Mouse (Mus musculus) lung, postnatal 0 days (tissue): Measurements from ENCODE around the gene Sh3pxd2a. TPM values are rescaled to one million over a fixed set of nuclear protein-coding genes. Genes with fewer than 3 reads are reported as not detected.

Source experiments
- ATAC-seq: fragments of 200-750 bp; cut with Nextera tagmentation; 2 replicates; pipeline ENCODE4 v1.8.0; 2017; ENCODE audit warnings: moderate library complexity
- DNase-seq: peaks from one replicate; pipeline ENCODE4 v3.0.0-alpha.2; 2016; ENCODE audit warnings: low spot score
- H3K27ac ChIP-seq: fragments of 300-500 bp; sonication (generic); 2 replicates; pipeline ENCODE4 v1.5.1; 2014; ENCODE audit warnings: antibody characterized with exemption, mild to moderate bottlenecking, low read length, mixed read lengths
- H3K27me3 ChIP-seq: fragments of 300-500 bp; sonication (generic); replicated peaks from 2 replicates; pipeline ENCODE4 v1.6.1; 2014; ENCODE audit warnings: low read length, mixed read lengths; ENCODE audit not compliant: insufficient read depth
- H3K36me3 ChIP-seq: fragments of 300-500 bp; sonication (generic); 2 replicates; pipeline ENCODE4 v1.6.1; 2014; ENCODE audit warnings: low read length, mixed read lengths; ENCODE audit not compliant: insufficient read depth
- H3K4me1 ChIP-seq: fragments of 300-500 bp; sonication (generic); 2 replicates; pipeline ENCODE4 v1.6.1; 2014; ENCODE audit warnings: antibody characterized with exemption, low read depth, low read length, mixed read lengths; ENCODE audit not compliant: insufficient read depth
- H3K4me2 ChIP-seq: fragments of 300-500 bp; sonication (generic); replicated peaks from 2 replicates; pipeline ENCODE4 v1.6.1; 2014; ENCODE audit warnings: low read depth, mild to moderate bottlenecking, low read length, moderate library complexity, mixed read lengths
- H3K4me3 ChIP-seq: fragments of 300-500 bp; sonication (generic); 2 replicates; pipeline ENCODE4 v1.5.1; 2014; ENCODE audit warnings: low read depth, low read length
- H3K9ac ChIP-seq: fragments of 300-500 bp; sonication (generic); replicated peaks from 2 replicates; pipeline ENCODE4 v1.6.1; 2014; ENCODE audit warnings: low read depth, mild to moderate bottlenecking
- H3K9me3 ChIP-seq: fragments of 300-500 bp; sonication (generic); 2 replicates; pipeline ENCODE4 v1.6.1; 2016; ENCODE audit warnings: low read length, mixed read lengths
- CTCF ChIP-seq: IDR thresholded peaks from 2 replicates; pipeline ENCODE4 v1.5.1; 2016; ENCODE audit warnings: antibody characterized with exemption, mild to moderate bottlenecking
- EP300 ChIP-seq: IDR thresholded peaks from 2 replicates; pipeline ENCODE4 v1.6.1; 2016; ENCODE audit warnings: antibody characterized with exemption, mild to moderate bottlenecking, control low read depth
- WGBS: fragments of 180-500 bp; shearing (Covaris S2); extraction: QIAGEN DNeasy Blood & Tissue Kit; methylation state at CpG from one replicate; pipeline ENCODE4 v1.1.7; 2014; 5-methylcytosine and 5-hydroxymethylcytosine counted together
- polyA plus RNA-seq: library from polyadenylated mRNA; unstranded; fragments of >200 nt; fragmentation: Nextera tagmentation; extraction: Ambion mirVana; gene quantifications from 2 replicates; pipeline ENCODE4 v1.2.1, GENCODE M21; 2015

The Sh3pxd2a gene
- polyA plus RNA-seq, 1 experiment from 2014 or later = 5.6 TPM

DNA sequence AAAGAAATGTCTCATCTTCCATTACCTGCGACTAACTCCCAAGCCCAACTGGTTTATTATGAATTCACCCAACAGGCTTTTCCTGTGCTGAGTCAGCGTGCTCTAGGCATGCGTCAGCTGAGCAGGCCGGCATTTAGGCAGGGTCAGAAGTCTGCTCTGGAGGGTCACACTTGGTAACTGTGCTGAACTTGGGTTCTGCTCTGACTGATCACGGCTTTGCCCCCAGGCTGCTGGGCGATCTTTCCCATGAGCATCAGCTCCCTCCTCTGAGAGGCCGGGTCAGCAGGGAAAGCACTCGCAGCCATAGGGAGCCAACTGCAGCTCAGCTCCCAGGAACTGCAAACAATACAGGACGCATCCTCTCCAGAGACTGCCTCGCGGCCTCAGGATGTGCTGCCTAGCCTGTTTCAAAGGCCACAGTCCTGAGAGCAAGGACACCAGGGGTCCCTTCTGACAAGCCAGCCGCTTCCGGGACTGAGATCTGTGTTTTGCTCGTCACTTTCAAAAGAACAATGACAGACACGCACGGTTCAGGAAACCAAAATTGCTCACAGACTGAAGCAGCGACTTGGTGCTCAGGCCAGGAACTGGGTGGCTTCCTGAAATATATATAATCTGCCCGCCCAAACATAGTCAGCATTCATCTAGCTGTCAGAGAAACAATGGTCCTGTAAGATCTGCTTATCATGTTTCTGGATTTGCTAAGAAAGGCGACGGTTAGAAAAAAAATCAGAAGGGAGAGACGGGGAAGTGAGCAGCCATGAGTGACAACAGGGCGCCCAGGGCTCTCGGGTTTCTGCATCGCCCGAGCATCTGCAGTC, 46.5 kb upstream of the Sh3pxd2a start:
- ATAC-seq = peak; percentile 57
- no peak overlapping the region for H3K4me3 ChIP-seq
- peak overlapping the region; percentile 84 for H3K27ac ChIP-seq
- no peaks in the 10 kb centered on the region for H3K9me3 ChIP-seq
- 39% methylated on average over 25 of the region's 25 CpGs for WGBS
- H3K36me3 ChIP-seq = no peaks in the 10 kb centered on the region
- no peaks in the 10 kb centered on the region for H3K27me3 ChIP-seq
- TF ChIP-seq EP300 = peak; percentile 96
- peak; percentile 20 for TF ChIP-seq CTCF
- DNase-seq = peak; percentile 79
- H3K4me1 ChIP-seq = peaks cover 12% of the 10 kb centered on the region
- no peak overlapping the region for H3K4me2 ChIP-seq
- H3K9ac ChIP-seq = peak overlapping the region; percentile 30

DNA sequence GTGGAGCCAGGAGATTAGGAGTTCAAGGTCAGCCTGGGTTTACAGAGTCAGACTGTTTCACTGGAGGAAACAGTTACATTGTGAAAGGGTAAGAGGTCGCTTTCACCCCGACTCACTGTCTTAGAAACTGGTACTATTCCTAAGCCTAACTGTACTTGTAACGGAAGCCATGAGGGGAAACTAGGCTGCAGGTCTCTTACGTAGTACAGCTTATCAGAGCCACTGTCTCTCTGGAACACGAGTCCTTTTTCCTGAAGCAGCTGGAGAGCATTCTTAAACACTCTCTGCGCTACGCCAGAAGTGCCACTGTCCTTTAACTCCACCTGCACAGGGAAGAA, 45.9 kb upstream of the Sh3pxd2a start:
- Histone ChIP-seq H3K4me2 (no peak overlapping the region), H3K4me1 (peaks cover 12% of the 10 kb centered on the region), H3K27me3 (no peaks in the 10 kb centered on the region), H3K27ac (peak overlapping the region; percentile 84), H3K36me3 (no peaks in the 10 kb centered on the region), H3K4me3 (no peak overlapping the region), H3K9ac (no peak overlapping the region), H3K9me3 (no peaks in the 10 kb centered on the region)
- WGBS = 39% methylated on average over 7 of the region's 7 CpGs
- ATAC-seq (no peak), DNase-seq (peak; percentile 38)
- TF ChIP-seq EP300 = no peak
- no peak for TF ChIP-seq CTCF

DNA sequence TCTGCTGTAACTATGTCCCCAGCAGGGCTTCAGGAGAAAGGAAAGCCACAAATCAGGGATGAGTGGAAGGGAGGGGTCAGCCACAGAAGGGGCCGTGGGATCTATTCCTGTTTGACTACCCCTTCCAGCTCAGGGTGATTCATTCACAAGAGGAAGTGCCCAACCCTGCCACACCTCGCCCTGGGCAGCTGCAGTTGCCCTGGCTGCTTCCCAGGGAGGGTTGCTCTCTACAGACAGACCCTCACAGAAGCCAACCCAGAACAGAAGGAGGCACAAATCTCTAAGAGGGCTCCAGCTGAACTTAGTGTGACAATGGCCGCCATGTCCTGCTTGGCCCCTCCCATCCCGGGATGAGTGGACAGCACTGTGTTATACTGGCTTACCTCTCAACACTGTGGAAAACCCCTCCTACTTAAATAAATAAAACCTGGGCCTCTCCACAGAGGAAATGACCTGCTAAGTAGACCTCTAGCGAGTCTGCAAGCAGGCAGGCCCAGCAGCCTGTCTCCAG, 44.6 kb upstream of the Sh3pxd2a start:
- Histone ChIP-seq H3K9me3 (no peaks in the 10 kb centered on the region), H3K4me1 (peaks cover 12% of the 10 kb centered on the region), H3K27me3 (no peaks in the 10 kb centered on the region), H3K36me3 (no peaks in the 10 kb centered on the region), H3K4me2 (peak overlapping the region; percentile 12), H3K9ac (peak overlapping the region; percentile 16; the same call in 1 of the 2 replicates), H3K27ac (peak overlapping the region; percentile 84), H3K4me3 (no peak overlapping the region)
- TF ChIP-seq CTCF = peak; percentile 16
- peak; percentile 68 for TF ChIP-seq EP300
- WGBS = 26% methylated on average over 5 of the region's 5 CpGs
- ATAC-seq (peak; percentile 80), DNase-seq (peak; percentile 95)

DNA sequence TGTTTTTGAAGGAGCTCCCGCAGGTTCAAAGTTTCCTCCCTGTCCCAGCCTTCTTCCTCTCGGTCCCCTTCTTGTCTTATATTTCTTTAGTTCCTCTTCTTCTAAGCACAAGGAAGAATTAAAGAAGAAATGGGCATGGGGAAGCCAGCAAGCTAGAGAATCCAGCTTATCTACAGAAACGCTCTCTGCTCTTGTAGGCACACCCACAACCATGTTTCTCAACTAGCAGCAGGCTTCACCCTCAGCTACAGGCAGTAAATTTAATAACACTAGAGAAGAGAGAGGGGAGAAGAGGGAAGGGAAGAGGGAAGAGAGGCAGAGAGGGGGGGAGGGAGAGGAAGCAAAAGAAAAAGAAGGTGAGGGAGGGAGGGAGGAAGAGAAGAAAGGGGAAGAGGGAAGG, 44.0 kb upstream of the Sh3pxd2a start:
- H3K27me3 ChIP-seq = no peaks in the 10 kb centered on the region
- no peak overlapping the region for H3K4me3 ChIP-seq
- ATAC-seq = no peak
- peaks cover 12% of the 10 kb centered on the region for H3K4me1 ChIP-seq
- H3K4me2 ChIP-seq = peak overlapping the region; percentile 12; the same call in 1 of the 2 replicates
- no peaks in the 10 kb centered on the region for H3K9me3 ChIP-seq
- peak overlapping the region; percentile 84 for H3K27ac ChIP-seq
- H3K36me3 ChIP-seq = no peaks in the 10 kb centered on the region
- DNase-seq = peak; percentile 61
- WGBS = 30% methylated on average over 3 of the region's 3 CpGs
- TF ChIP-seq CTCF (no peak), EP300 (no peak)
- no peak overlapping the region for H3K9ac ChIP-seq

DNA sequence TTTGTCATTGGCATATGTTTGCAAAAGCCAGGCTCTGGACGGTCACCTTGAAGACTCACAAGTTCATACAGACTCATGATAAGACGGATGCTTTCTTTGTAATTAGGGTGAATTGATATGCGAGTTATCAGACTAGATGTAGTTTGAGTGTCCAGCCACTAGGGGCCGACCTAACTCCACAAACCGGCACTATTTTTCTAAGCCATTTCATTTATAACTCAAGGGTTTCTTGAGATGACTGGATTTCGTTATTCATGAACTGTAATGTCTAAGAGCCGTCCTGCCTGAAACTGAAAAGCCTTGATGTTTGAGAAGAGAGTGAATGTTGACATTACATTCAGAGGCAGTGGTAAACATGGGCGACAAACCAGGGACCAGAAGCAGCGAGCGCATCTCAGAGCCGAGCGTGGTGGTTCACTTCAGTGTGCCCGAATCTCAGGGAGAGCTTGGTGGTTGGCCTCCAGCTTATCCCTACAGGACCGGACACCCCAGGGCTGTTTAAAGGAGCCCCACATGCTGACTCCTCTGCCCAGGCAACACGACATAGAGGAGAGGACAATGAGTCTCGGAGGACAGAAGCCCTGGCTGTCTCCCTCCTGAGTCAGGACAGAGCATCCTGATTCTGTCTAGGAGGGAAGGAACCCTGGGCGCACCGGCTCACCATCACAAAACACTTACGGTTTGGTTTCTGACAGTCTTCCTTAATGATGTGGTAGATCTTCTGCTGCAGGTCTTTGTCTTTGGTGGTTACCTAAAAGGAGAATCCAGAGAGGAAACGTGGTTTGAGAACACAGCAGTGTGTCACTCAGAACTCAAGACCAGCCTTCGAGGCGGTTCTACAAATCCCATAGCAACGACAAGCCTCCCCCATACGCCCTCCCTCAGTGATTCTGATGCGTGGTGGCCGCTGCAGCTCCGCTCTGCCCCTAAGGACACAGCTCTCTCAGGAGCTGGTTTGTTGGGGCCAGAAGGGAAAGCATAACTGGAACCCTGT, 43.2 kb upstream of the Sh3pxd2a start:
- Histone ChIP-seq H3K27me3 (no peaks in the 10 kb centered on the region), H3K9me3 (no peaks in the 10 kb centered on the region), H3K27ac (peak overlapping the region; percentile 84), H3K36me3 (no peaks in the 10 kb centered on the region), H3K9ac (no peak overlapping the region), H3K4me3 (no peak overlapping the region), H3K4me2 (0 out of 2 replicates have a peak overlapping the region, but pooled peaks have one; percentile 20), H3K4me1 (peaks cover 9% of the 10 kb centered on the region)
- WGBS = 38% methylated on average over 27 of the region's 27 CpGs
- DNase-seq (peak; percentile 92), ATAC-seq (no peak)
- no peak; the same call in 1 of the 2 replicates for TF ChIP-seq EP300
- TF ChIP-seq CTCF = peak; percentile 93

DNA sequence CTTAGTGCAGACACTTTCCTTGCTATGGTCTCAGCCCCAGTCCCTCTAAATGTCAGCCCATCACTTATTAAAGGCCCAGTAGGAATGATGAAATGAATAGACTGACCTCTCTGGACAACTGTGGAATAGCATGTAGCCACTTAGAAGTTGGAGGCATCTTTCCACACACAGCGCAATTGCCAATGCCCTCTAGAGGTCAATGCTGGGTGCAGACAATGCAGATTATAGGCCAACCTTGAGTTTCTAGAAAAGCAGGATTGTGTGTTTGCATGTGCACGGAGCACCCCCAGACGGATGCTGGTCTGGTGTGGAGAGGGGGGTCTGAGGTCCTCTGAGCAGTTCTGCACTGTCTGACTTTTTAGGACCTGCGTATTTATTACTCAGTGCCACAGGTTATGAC, 39.4 kb upstream of the Sh3pxd2a start:
- Histone ChIP-seq H3K27me3 (no peaks in the 10 kb centered on the region), H3K4me1 (no peaks in the 10 kb centered on the region; the same call in 1 of the 2 replicates), H3K27ac (no peak overlapping the region), H3K4me3 (no peak overlapping the region), H3K4me2 (no peak overlapping the region), H3K36me3 (no peaks in the 10 kb centered on the region), H3K9me3 (no peaks in the 10 kb centered on the region), H3K9ac (no peak overlapping the region)
- DNase-seq (peak; percentile 73), ATAC-seq (0 out of 2 replicates have a peak, but pooled peaks have one; percentile 27)
- 59% methylated on average over 4 of the region's 4 CpGs for WGBS
- TF ChIP-seq EP300 (no peak), CTCF (peak; percentile 93)
